Mouse (Mus musculus) liver, adult (tissue): ENCODE data around the gene Kiss1.
A peak's percentile ranks its signal among the peaks of the same experiment; 100 is the strongest.

Experiments
- GATA4 ChIP-seq: IDR thresholded peaks from 2 replicates; pipeline ENCODE4 v1.6.1; 2014; ENCODE audit warnings: mild to moderate bottlenecking, low read length; ENCODE audit not compliant: insufficient replicate concordance

The Kiss1 gene

GRCm38 (mm10) chr1:133321267-133321925 is at the start of gene Kiss1:
TSS of gene Kiss1 (plus strand) at chr1:133321875.
- TF ChIP-seq GATA4 = no peak

- TF ChIP-seq GATA4 = no peak
Observed at GRCm38 (mm10) chr1:133274163-133274562, 47.5 kb upstream of the Kiss1 start.

- no peak for TF ChIP-seq GATA4
Observed at GRCm38 (mm10) chr1:133276983-133277382, 44.7 kb upstream of the Kiss1 start.

GRCm38 (mm10) chr1:133278539-133278938 is 43.1 kb upstream of the Kiss1 start:
- no peak for TF ChIP-seq GATA4

DNA sequence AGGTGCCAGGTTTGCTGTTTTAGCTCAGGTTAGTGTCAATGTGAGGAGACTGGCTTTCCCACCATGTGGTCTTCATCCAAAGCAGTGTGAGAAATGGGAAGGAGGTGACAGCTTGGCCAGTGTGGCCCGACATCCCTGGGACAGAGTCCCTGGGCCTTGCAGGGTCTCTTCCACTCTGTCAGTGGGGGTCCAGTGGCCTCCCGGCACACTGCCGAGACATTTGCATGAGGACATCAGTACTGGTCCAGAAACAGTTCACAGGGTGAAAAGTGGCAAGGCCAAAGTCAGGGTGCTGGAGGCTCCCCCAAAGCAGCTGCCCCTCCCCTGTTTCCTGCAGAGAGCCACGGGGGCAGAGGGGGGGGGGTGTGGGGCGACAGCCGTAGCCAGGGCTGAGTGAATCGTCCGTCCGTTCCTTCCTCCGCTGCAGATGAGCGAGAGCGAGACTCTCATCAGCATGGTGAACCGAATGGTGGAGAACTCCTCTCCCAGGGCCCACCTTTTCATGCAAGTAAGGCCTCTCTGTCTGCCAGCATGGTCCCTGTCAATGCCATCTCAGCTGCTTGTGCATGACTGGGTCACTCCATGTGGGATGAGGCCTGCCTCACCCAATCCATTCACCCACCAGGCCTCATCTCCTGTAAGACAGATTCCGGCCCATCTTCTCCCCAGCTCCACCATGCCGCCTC is 42.6 kb upstream of the Kiss1 start:
- TF ChIP-seq GATA4 = no peak

- no peak for TF ChIP-seq GATA4
Observed at GRCm38 (mm10) chr1:133279632-133280093, 42.0 kb upstream of the Kiss1 start.

- no peak for TF ChIP-seq GATA4
Observed at GRCm38 (mm10) chr1:133280537-133280936, 41.1 kb upstream of the Kiss1 start.

DNA sequence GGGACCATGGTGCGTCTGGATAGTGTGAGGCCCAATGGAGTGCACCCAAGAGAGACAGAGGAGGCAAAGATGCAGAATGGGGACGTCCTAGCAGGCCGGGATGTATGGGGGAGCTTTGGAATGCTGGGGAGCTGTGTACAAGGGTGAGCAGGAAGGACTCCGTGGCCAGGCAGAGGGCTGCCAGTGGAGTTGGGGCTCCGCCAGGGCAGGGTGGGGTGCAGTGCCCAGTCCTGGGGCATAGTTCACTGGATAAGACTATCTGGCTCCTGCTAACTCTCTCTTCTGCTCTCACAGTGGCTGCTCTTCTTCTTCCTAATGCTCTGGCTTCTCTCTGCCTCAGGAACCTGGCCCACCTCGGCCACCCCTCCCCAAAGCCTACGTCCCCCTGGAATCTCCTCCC is 35.8 kb upstream of the Kiss1 start:
- TF ChIP-seq GATA4 = peak; percentile 75; the same call in 1 of the 2 replicates

DNA sequence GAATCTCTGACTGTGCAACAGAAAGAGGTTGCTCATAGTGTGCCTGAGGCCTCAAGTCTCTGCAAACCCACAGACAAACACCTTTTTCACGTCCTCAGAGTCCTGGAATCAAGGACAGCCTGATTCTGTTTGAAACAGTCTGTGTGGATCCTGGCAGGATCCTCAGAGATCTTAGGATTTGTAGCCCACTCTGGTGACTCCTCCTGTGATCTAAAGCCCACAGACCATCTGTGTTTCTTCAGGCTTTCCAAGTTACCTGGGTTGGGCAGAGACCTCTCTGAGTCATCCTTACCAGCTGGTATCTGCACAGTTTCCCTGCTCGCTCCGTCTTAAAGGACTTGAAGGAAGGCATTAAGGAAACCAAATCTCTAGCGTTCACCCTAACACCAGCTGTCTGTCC is 34.6 kb upstream of the Kiss1 start:
- no peak for TF ChIP-seq GATA4

- no peak for TF ChIP-seq GATA4
Observed at GRCm38 (mm10) chr1:133287880-133288279, 33.8 kb upstream of the Kiss1 start.

DNA sequence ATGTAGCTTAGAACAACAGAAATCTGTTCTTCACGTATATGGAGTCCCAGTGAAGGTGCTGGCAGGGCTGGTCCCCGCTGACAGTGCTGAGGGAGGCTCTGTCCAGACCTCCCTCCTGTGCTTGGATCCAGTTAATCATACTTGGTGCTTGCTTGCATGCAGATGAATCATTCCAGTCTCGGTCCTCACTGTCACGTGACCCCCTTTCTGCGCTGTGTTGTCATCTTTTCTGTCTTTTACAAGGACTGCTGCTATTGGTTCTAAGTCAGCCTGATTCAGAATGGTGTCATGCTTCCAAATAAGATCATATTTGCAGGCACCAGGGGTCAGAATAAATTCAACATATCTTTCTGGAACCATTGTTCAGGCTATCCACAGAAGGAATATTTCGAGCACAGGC is 29.8 kb upstream of the Kiss1 start:
- TF ChIP-seq GATA4 = no peak

- TF ChIP-seq GATA4 = no peak
Observed at GRCm38 (mm10) chr1:133292608-133293007, 29.1 kb upstream of the Kiss1 start.

GRCm38 (mm10) chr1:133296376-133296775 is 25.3 kb upstream of the Kiss1 start:
- no peak for TF ChIP-seq GATA4

GRCm38 (mm10) chr1:133298816-133299215 is 22.9 kb upstream of the Kiss1 start:
- TF ChIP-seq GATA4 = no peak

DNA sequence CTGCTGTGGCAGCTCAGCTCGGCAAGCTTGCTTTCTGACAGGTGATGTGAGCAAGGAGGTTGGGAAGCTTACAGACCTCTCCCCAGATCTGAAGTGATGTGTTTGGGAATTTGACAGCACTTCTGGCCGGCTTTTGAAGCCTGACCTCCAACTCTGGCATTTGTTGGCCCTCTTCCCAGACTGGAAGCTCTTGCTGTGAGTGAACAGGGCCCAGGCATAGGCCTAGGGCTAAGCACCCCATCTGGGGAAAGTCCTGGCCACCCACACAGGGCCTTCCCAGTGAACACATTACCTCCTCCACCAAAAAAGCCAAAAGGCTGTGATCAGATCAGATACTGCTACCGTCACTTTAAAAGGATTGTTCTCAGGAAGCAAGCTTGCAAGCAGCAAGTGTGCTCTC is 19.1 kb upstream of the Kiss1 start:
- no peak for TF ChIP-seq GATA4

DNA sequence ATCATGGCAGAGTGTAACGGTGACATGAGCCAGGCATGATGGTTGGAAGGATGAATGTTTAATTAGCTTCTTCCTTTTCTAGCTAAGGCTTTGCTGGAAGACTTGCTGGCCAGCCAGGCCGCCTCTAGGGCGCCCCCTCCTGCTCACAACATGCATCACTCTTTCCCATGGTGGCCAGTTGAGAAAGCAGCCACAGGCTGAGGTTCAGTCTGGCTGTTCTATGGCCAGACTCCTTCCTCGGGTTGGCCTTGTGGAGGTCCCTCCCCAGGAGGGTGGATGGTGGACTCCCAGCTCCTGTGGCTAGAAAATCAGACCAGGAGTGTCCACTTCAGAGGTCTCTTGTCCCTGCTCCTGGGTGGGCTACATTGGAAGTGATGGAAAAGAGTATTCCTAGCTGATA is 14.8 kb upstream of the Kiss1 start:
- no peak for TF ChIP-seq GATA4

GRCm38 (mm10) chr1:133307318-133307717 is 14.4 kb upstream of the Kiss1 start:
- no peak for TF ChIP-seq GATA4
